ENCODE assay signal across 8 mouse cellular contexts in the genomic region with DNA sequence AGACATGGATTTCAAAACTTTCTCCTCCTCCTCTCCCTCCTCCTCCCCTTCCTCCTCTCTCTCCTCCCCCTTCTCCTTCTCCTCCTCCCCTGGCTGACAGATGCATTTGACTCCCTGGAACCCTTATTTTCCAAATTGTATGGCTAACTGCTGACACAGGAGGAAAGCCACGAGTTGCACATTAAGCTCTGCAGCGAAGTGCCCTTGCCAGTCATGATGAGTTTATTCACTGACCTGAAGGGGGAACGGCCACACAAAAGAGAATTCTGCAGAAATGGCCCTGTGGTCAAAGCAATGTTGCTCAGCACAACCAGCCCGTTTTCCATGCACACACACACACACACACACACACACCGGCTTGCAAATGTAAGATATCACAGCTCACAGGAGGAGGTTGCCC.
DNase-seq lines count a peak whose midpoint lies in the region; ATAC-seq and TF ChIP-seq lines count a peak whose summit lies in the region.

No protein-coding gene starts in this region.

- no peaks in the 10 kb centered on the region for H3K36me3 ChIP-seq in heart, embryonic 14.5 days (ENCODE audit: control insufficient read depth, insufficient read depth, low read length)
- H3K36me3 ChIP-seq in hindbrain, postnatal 0 days (ENCODE audit: insufficient read depth, low read length), result no peaks in the 10 kb centered on the region
- H3K36me3 ChIP-seq in liver, embryonic 16.5 days (ENCODE audit: control insufficient read depth, insufficient read depth), result no peaks in the 10 kb centered on the region

- H3K4me1 ChIP-seq in heart, embryonic 14.5 days (ENCODE audit: control insufficient read depth in 2 of 2, insufficient read depth in 2 of 2, low read length in 2 of 2), result peaks cover 46 to 77% of the 10 kb centered on the region in 2 experiments
- H3K4me1 ChIP-seq in hindbrain, postnatal 0 days (ENCODE audit: insufficient read depth, low read length), result peaks cover 9% of the 10 kb centered on the region; the same call in 1 of the 2 replicates
- peaks cover 46% of the 10 kb centered on the region for H3K4me1 ChIP-seq in liver, embryonic 16.5 days (ENCODE audit: control insufficient read depth, low read depth, low read length)

- intact Hi-C loops in heart, postnatal 25 days (cut with DNase I), result no loop called here

- WGBS in heart, embryonic 14.5 days, result 34% methylated on average over 5 of the region's 5 CpGs
- WGBS in hindbrain, postnatal 0 days, result 17% methylated on average over 5 of the region's 5 CpGs
- WGBS in liver, embryonic 16.5 days (ENCODE audit: insufficient replicate concordance), result 10% methylated on average over 5 of the region's 5 CpGs

- no peak for ATAC-seq in heart, embryonic 14.5 days (ENCODE audit: insufficient number of reproducible peaks, insufficient read depth, low FRiP score, low read depth)
- ATAC-seq in hindbrain, postnatal 0 days, result no peak
- no peak for ATAC-seq in liver, embryonic 16.5 days (ENCODE audit: low read depth)

- H3K4me2 ChIP-seq in heart, embryonic 14.5 days (ENCODE audit: low read length), result peak overlapping the region; percentile 27
- H3K4me2 ChIP-seq in hindbrain, postnatal 0 days (ENCODE audit: low read depth, low read length), result no peak overlapping the region
- peak overlapping the region; percentile 34 for H3K4me2 ChIP-seq in liver, embryonic 16.5 days (ENCODE audit: low read depth, low read length)

- peak overlapping the region; percentile 86 to 91 for H3K27ac ChIP-seq in heart, embryonic 14.5 days (replicated peaks in 1 of 2; ENCODE audit: control insufficient read depth in 1 of 2, insufficient read depth in 1 of 2, low read depth in 2 of 2, low read length in 2 of 2)
- H3K27ac ChIP-seq in hindbrain, postnatal 0 days, result peak overlapping the region; percentile 58; the same call in 1 of the 2 replicates
- peak overlapping the region; percentile 85 for H3K27ac ChIP-seq in liver, embryonic 16.5 days (ENCODE audit: low read length)

- no peaks in the 10 kb centered on the region for H3K9me3 ChIP-seq in heart, embryonic 14.5 days (ENCODE audit: control insufficient read depth, low read length)
- H3K9me3 ChIP-seq in hindbrain, postnatal 0 days (ENCODE audit: low read length), result no peaks in the 10 kb centered on the region
- H3K9me3 ChIP-seq in liver, embryonic 16.5 days (replicated peaks; ENCODE audit: control insufficient read depth, low read length), result no peaks in the 10 kb centered on the region

- no peak for DNase-seq in heart, postnatal 25 days (ENCODE audit: low spot score)
- DNase-seq in brain, embryonic 14.5 days (ENCODE audit: low read depth), result peak; percentile 41
- peak; percentile 22 for DNase-seq in hindbrain, postnatal 0 days (ENCODE audit: low spot score)
- no peak for DNase-seq in spleen, postnatal 14 days (ENCODE audit: low spot score in 2 of 2)
- no peak for DNase-seq in layer of hippocampus, adult 9-11 months
- DNase-seq in frontal cortex, postnatal 14 days (ENCODE audit: low spot score in 2 of 2), result no peak

- peak overlapping the region; percentile 8; the same call in 1 of the 2 replicates for H3K9ac ChIP-seq in heart, embryonic 14.5 days (ENCODE audit: low read length)
- H3K9ac ChIP-seq in hindbrain, postnatal 0 days (replicated peaks; ENCODE audit: low read length), result no peak overlapping the region
- H3K9ac ChIP-seq in liver, embryonic 16.5 days (ENCODE audit: low read depth, low read length), result 0 out of 2 replicates have a peak overlapping the region, but pooled peaks have one; percentile 0

- H3K4me3 ChIP-seq in heart, embryonic 14.5 days (ENCODE audit: control insufficient read depth in 1 of 2, insufficient read depth in 1 of 2, low read depth in 1 of 2, low read length in 2 of 2), result no peak overlapping the region
- no peak overlapping the region for H3K4me3 ChIP-seq in hindbrain, postnatal 0 days (ENCODE audit: low read length)
- H3K4me3 ChIP-seq in liver, embryonic 16.5 days (ENCODE audit: low read depth, low read length), result no peak overlapping the region

- H3K27me3 ChIP-seq in heart, embryonic 14.5 days (ENCODE audit: control insufficient read depth, insufficient read depth, low read length), result no peaks in the 10 kb centered on the region
- no peaks in the 10 kb centered on the region for H3K27me3 ChIP-seq in hindbrain, postnatal 0 days (ENCODE audit: insufficient read depth, low read length)
- no peaks in the 10 kb centered on the region for H3K27me3 ChIP-seq in liver, embryonic 16.5 days (ENCODE audit: control insufficient read depth, insufficient read depth, low read depth, low read length)

- TF ChIP-seq CTCF in brain, embryonic 14.5 days (IDR thresholded peaks at IDR 0.05; ENCODE audit: borderline replicate concordance, extremely low read depth, insufficient read depth, insufficient read length), result no peak; the same call in 1 of the 2 replicates
- TF ChIP-seq CTCF in hindbrain, postnatal 0 days (IDR thresholded peaks at IDR 0.05; ENCODE audit: low read depth), result peak; percentile 15; the same call in 1 of the 2 replicates

- TF ChIP-seq POLR2A in brain, embryonic 14.5 days (IDR thresholded peaks at IDR 0.05; ENCODE audit: borderline replicate concordance, extremely low read depth, insufficient read depth, insufficient read length, poor library complexity, severe bottlenecking), result no peak

Comparison
In these comparisons a context has a peak if more than half of its experiments do, and no peak if none do; other contexts are left out.
1. DNase-seq: peak in brain, embryonic 14.5 days (single experiment) and hindbrain, postnatal 0 days (single experiment); none in heart, postnatal 25 days (single experiment), spleen, postnatal 14 days (0 of 2), layer of hippocampus, adult 9-11 months (single experiment) and frontal cortex, postnatal 14 days (0 of 2).
2. Peak in every context shown above with its lines, with median percentiles within 50 percentile points of each other: H3K27ac ChIP-seq.